Mouse (Mus musculus) heart, adult 11 months (tissue): ENCODE measurements around the gene Dmc1.

Experiments
- DNase-seq: peaks from one replicate; pipeline ENCODE4 v3.0.0; 2022

Gene Dmc1

DNA sequence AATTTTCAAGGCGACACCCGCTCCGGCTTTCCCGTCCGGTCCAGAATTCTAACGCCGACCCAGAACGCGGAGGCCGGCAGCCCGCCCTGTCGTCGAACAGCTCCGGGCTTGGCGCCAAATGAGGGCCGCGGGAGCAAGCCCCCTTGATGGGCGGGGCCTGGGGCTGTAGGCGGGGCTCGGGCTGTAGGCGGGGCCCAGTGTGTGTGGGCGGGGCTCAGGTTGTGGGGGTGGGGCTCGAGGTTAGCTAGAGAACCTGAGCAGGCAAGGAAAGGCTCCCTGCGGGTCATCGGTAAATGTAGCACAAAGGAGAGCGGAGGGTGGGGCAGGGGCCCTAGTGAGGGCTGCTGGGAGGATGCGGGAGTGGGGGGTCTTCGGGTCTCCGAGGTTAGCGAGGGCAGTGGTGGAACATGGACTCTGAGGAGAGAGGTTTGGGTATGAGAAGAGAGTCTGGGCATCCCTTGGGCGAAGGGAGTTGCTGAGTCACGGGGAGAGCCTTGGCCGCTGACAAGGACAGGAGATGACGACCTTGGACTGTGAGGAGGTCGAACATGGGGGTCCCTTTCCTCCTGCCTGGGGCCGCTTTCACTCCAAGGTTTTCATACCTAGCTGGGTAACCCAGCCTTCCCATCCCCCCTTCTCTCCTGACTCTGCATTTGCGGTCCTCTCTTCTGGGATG is at the start of gene Dmc1:
Gene Dmc1 (minus strand): TSS at position 120 of the 676 bp plus-strand sequence.
- peak; percentile 91 for DNase-seq

DNA sequence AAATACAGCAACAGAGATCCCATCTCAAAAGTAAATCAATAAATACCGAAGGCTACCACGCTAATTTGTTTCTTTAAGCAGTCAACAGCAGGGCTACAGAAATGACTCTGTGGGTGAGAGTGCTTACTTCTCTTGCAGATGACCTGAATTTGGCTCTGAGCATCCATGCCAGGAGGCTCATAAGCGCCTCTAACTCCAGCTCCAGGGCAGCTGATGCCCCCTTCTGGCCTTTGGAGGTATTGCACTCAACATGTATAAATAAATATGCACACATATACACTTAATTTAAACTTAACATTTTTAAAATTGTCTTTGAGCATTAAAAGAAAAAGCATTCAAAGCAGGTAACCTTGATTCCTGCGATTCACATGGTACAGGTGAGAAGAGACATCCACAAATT is 46.6 kb upstream of the Dmc1 start:
- no peak for DNase-seq

DNA sequence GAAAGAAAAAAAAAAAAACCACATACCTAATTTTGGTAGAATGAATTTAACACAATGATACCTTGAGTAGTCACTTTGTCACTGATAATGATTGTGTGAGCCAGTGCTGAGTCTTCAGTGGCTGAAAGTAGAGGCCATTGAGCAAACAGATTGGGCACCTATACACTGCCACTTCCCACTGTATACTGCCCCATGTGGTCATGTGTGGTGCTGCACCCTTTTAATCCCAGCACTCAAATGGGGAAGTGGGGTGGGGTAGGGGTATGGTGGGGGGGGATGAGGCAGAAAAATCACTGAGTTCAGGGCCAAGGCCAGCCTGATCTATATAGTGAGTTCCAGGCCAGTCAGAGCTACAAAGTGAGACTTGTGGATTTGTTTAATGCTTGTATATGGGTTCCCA is 45.7 kb upstream of the Dmc1 start:
- DNase-seq: no peak

DNA sequence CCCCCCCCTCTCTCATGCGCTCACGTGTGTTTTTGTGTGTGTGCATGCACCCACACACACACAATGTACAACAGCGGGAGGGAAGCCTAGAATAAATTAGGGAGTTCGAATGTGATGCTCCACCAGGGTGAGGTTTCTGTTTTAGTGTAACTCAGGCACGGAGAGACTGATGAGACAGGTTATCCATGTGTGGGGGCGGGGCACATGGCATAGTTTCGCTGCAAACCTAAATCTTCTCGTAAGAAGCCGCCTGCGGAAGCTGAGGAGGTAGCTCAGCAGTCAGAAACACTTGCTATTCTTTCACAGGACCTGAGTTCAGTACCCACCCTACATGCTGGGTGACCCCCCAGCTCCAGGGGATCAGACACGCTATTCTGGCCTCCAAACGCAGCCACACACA is 43.2 kb upstream of the Dmc1 start:
- DNase-seq: no peak

DNA sequence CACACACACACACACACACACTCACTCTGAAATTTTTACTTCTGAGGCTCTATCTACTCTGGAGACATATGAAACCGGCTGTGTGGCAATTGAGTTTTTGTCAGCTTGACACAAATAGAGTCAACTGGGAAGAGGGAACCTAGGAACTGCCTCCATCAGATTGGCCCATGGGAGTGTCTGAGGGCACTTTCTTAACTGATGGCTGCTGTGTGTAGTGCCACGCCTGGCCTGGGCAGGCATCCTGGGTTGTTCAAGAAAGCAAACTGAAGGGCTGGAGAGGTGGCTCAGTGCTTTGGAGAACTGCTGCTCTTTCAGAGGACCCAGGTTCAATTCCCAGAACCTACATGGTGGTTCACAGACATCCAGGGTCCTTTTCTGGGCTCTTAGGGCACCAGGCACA is 40.6 kb upstream of the Dmc1 start:
- no peak for DNase-seq

DNA sequence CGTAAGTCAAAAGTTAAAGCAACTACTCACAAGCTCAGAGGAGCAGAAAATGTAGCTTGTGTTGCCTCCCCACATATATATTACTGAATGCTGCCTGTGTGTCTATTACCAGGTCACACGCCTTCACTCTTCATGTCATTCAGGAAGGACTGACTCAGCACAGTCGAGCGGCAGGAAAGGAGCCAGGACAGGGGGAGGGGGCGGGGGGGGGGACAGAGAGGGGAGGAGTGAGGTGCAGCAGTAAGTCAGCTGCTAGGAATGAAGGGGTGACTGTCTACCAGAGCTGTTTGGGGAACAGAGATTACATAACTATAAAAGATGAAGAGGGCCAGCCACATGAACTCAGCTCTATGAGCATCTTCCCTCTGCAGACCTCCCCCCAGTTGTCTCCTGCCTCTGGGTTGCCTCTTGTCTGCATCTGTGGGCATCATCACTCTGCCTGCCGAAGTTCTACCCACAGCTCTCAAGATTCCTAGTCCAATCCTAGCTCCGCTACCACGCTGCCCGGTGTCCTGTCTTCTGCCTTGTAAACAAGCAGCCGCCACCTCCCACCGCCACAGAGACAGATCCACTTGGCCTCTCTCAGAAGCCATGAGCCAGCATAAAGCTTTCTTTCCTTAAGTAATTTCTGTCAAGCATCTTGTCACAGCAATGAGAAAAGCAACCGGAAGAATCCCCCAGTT is 36.4 kb upstream of the Dmc1 start:
- no peak for DNase-seq

DNA sequence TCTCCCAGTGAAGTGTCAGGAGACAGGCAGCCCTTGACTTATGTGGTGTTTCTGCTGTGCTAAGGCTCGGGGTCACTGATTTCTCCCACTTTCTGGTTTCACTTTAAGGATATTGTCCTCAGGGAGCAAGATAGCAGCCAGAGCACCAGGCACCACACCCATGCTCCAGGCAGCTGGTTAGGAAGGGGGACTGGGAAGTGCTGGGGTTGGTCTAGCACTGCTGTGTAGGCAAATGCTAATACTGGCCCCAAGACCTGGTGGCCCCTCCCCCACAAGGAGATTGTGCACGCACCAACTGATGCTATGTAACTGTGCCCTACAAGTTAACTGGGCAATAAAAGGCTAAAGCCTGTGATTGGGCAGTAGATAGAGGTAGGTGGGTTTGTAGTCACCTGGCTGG is 25.6 kb upstream of the Dmc1 start:
- no peak for DNase-seq

DNA sequence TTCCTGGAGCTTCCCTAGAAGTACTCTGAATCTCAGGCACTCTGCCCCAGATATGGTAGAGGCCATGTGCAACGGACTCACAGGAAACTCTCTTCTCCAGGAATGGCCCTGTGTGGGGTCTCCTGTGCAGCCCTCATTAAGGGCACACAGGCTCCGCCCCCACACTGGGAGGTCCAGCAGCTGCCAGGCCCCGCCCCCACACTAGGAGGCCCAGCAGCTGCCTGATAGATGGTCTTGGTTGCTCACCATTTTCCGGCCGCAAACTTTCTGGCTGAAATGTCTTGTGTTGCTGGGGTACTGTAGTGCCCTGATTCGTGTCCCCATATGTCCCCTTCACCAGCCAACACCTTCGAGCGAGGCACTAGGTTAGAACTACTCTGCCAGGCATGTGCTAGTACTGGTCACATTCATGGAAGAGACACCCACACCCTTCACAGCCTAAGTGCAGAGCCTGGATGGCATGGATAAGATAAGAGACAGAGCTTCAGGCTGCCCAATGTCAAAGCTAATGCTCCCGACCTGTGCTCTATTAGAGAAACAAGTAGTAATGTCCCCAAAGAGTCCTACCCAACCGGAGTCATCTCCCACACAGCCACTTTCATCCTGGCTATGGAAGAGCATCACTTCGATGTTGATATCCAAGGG is 15.0 kb upstream of the Dmc1 start:
- peak; percentile 80 for DNase-seq

DNA sequence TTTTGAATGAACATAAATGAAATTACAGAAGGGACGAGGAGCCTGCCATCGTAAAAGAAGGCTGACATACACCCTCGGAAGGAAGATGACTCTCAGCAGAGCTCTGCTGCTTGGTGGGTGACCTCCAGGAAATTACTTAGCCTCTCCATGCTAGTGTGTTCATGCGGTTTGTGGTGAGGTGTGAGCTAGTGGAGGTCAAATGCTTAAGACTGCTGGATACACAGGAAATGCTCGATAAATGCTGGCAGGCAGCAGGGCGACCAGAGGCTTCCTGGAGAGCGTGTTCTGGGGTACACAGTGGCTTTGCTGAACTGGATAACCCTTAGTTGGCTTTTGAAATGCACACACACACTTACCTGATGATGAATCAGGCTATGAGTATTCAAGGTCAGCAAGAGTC is 13.5 kb upstream of the Dmc1 start:
- DNase-seq: no peak

DNA sequence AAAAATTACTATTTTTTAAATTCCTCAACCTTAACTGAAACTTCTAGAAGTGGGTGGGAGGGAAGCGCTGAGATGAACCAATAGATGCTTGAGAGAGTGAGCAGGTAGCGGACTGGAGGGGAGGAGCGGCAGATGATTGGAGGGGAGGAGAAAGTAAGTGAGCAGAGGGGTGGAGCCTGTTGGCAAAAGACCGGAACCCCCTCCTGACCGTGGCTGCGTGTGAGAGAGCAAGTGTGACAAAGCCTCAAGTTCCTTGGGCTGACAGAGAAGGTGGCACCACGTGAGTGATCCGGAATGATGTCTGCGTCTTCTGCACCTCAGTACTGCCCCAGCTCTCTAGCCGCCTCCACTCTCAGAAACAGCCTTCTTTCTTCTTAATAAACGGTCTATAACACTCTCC is 12.2 kb upstream of the Dmc1 start:
- no peak for DNase-seq

DNA sequence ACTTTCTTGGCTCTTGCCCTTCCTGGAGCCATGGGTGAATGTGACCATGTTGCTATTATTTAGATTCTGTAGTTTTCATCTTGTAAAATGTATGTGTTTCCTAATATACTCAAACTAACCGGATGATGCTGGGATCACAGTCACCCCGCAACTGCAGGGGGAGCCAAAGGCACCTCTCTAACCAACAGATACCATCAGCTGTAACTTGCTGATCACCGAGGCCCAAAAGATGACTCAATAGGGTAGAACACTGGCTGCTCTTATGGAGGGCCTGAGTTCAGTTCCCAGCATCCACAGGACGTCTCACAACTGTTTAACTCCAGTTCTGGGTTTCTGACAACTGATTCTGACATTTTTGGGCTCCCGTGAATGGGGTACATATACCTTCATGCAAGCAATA is 11.8 kb upstream of the Dmc1 start:
- DNase-seq: no peak

DNA sequence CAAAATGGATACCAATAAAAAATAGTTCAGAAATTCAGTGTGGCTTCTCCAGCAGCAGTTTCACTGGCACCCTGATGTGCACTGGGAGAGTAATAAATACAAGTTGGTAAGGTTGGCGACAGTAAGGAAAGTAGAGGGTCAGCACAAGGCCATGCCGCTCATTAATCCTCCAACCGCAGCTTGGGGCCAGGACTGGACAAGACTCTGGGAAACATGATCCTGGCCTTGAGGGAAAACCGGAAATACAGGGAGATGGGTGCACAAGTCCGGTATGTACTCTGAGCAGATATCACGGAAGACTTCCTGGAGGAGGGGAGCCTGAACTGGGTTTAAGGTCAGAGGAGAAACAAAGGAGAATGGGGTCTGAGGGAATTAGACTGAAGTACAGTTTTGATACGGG is 10.6 kb upstream of the Dmc1 start:
- DNase-seq: no peak

DNA sequence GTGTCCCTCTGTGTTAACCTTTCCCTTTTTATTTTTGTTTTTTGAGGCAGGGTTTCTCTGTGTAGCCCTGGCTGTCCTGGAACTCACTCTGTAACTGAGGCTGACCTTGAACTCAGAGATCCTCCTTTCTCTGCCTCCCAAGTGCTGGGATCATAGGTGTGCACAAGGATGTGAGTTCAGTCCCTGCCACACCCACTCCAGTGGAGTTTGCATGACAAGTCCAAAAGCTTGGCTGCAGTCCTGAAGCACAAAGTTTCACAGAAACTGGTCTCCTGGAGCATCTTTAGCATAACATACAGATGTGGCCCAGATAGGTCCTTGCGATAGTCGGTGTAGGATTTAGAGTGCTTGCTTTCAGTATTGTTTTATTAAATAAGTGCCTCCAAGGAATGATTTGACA is 4.3 kb upstream of the Dmc1 start:
- DNase-seq: peak; percentile 79

DNA sequence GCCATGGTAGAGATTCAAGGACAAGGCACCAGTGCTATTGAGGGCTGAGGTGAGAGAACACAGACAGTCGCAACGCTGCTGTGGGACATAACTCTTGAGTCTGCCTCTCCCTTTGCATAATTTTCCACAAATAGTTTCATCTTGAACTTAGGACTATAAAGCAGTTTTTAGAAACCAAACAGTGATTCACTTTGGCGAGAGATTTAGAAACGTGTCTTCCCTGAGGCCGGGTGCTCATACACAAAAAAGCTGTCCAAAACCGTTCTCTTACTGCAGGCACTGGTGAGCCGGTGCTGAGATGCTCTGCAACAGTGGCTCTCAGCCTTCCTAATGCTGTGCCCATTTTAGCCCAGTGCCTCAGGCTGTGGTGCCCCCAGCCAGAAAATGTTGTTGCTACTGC is 3.3 kb upstream of the Dmc1 start:
- DNase-seq: peak; percentile 79

DNA sequence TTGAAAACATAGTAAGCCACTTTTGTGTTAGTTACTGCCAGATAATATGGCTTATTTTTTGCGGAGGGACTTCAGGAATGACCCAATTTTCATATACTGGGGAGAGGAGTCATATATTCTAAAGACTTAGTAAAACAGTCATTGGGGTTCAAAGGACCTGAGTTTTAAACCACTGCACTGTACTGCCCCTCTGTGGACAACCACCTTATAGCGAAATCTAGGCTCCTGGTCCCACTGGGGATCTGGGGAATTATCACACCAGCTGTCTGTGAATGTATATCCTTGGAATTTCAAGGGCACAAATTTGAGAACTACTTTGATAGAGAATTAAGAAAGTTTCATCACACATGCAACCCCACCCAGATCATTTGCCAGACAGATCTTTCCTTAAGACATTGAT is 2.8 kb upstream of the Dmc1 start:
- DNase-seq: peak; percentile 5

DNA sequence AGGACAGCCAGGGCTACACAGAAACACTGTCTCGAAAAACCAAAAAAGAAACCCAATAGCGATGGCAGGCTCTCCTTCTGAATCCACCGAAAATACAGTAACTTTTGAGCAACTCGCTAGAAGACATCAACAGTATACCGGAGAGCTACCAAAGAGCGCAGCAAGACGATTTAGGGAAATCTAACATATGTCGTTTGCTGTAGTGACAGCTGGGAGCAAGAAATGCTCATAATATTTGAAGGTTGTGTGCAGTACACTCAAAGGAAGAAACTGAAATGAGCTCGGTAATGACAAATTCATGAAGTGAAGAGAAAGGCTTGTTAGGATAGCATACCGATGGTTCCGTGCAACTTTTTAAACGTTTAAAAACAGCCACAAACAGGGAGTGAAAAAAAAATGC is 1.3 kb upstream of the Dmc1 start:
- no peak for DNase-seq

DNA sequence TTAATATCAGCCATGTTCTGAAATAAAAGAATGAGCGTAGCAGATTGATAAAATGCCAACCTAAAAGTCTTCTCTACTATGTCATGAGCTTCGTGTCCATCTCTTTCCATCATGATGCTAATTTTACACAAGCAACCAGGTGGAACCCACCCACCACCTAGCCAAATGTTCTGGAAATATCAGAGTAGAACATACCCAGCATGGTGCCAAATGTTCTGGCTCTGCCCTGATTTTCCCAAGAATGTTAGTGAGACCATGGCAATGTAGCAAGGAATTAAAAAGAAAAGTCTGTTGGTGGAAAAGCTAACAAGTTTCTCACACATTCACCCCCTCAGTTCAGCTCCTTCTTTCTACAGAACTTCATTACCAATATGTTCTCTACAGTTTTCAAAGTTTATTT is 4.7 kb downstream of the Dmc1 start:
- DNase-seq: no peak

DNA sequence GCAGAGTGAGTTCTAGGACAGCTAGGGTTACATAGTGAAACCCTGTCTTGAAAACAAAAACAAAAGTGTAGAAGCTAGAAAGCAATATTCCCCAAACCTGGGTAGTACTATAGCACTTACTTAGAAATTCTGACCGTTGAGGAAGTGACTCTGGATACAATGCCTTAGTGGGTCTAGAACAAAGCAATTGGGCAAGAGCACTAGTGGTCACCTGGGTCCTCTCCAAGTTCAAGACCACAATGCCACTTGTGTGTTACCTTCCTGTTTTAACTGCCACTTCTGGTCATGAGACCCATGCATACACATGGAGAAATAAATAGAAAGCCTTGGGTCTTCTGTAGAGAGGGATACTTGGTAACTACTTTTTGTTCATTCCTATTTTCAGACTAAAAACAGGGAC is 6.2 kb downstream of the Dmc1 start:
- DNase-seq: no peak

DNA sequence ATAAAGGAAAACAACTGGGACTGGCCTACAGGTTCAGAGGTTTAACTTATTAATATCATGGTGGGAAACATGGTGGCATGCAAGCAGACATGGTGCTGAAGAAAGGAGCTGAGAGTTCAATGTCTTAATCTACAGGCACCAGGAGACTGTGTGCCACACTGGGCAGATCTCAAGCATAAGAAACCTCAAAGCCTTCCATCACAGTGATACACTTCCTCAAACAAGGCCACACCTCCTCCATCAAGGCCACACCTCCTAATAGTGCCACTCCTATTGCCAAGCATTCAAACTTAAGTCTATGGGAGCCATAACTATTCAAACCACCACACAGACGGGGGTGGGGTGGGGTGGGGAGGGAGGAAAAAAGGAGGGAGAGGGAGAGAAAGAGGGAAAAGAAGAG is 23.3 kb downstream of the Dmc1 start:
- no peak for DNase-seq

DNA sequence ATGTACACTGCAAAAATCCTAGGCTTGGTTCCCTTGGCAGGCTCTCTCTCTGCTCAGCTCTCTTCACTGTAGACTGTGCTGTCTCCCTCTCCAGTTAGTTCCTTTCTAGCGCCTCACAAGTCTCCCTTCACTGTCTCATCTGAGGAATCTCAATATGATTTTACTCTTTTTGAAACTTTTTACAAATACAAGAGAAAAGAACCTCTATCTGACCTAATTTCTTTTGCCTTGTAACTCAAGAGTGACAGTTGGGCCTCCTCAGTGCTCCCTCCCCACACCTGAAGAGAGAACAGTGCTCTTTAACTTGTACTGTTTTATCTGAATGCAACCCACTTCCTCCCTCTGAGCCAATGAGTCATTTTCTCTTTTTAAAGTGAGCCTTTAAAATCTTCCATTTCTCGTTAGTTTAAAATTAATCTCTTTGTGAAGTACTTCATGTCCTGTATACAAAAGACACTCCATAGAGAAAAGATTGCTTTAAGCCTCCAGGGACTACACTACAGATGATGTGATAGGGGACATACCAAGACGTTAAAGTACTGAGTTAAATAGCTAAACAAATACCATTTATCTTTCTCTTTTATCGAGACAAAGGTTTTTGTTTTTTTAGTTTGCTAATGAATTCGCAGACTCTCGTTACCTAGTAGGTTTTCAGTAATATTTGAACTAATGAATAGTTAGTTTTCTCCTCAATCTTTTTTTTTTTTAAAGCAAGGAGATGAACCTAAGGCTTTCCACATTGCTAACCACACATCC is 27.1 kb downstream of the Dmc1 start:
- no peak for DNase-seq

DNA sequence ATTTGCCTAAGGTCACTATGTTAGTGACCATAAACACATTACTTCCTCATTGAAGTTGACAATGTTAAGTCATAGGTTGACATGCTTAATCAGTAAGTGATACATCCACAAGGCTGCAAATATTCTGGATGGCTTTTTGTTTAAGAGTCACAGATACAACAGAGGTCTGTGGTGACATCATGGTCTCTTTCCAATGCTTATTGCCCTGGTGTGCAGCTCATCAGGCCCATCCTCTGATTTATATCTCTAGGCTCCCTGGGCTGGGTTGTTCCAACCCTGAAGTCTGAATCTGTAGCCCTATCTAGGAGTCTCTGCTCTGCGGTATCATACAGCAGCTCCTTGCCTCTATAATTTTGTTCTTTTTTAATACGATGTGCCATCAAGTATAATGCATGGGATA is 28.0 kb downstream of the Dmc1 start:
- DNase-seq: no peak

DNA sequence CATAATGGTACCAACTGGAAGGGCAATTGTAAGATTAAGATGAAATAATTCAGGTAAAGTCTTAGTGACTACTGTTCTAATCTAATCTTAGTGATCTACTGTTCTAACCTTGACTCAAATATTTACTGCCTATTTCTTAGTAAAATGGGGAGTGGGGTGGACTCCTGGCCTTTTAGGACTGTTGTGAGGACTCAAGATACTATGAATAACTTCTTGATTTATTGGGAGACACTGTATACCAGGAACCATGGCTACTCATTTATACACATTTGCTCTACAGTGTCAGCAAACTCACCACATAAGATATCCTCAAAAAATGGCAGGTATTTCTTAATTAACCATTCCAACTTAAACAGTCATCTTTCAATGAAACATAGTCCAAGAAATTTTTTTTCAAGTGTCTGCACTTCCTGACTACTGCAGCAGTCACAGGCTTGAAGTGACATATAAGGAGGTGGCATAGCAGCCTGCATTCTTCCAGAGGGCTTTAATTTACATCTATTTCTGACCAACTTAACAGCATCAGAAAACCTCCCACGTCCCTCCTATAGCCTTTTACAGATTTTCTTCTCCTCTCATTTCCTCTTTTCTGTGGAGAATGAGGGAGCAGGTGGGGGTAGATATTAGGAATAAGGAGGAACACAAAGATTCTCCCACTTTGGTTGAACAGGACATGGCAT is 29.2 kb downstream of the Dmc1 start:
- no peak for DNase-seq

DNA sequence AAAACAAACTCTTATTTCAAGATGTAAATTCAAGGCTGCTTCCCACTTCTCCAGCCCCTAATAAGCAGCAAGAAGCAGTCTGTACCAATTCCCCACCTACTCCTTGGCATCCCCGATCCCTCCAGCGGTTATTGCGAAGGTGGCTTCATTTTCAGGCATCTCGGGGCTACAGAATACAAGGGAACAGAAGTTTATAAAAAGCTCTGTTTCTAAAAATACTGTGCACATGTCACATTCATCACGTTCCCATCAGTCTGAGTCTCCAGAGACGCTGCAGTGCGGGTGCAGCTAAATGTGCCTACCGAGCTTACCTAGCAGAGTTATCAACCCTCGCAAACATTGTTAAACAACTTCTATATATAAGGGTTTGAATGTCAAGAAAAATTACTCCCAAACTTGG is 42.5 kb downstream of the Dmc1 start:
- peak; percentile 76 for DNase-seq
